Mouse (Mus musculus): ENCODE measurements around the gene Map2k3.

Gene Map2k3

GRCm38 (mm10) chr11:60962709-60963108 is 30.9 kb downstream of the Map2k3 start:
- no peak for DNase-seq

- DNase-seq, result no peak
These were observed 35.1 kb downstream of the Map2k3 start for GRCm38 (mm10) chr11:60966974-60967373.

GRCm38 (mm10) chr11:60975097-60975496 is 43.3 kb downstream of the Map2k3 start:
- no peak for DNase-seq

- DNase-seq, result no peak
These were observed 44.4 kb downstream of the Map2k3 start for GRCm38 (mm10) chr11:60976234-60976633.

- peak; percentile 47 for DNase-seq
These were observed 44.9 kb downstream of the Map2k3 start for GRCm38 (mm10) chr11:60976742-60977141.

- peak; percentile 23 for DNase-seq
These were observed 45.3 kb downstream of the Map2k3 start for GRCm38 (mm10) chr11:60977153-60977552.

GRCm38 (mm10) chr11:60978658-60979057 is 46.8 kb downstream of the Map2k3 start:
- DNase-seq, result no peak

- no peak for DNase-seq
These were observed 48.0 kb downstream of the Map2k3 start for GRCm38 (mm10) chr11:60979788-60980187.

GRCm38 (mm10) chr11:60981693-60982486 is 50.1 kb downstream of the Map2k3 start:
- DNase-seq, result no peak

- DNase-seq, result no peak
These were observed 53.2 kb downstream of the Map2k3 start for GRCm38 (mm10) chr11:60984912-60985558.

- no peak for DNase-seq
These were observed 58.6 kb downstream of the Map2k3 start for GRCm38 (mm10) chr11:60990428-60990827.

Data from lung, postnatal 14 days (tissue).